Mouse (Mus musculus): ENCODE results near the gene Setd5. TPM values are rescaled to one million over a fixed set of nuclear protein-coding genes. Genes with fewer than 3 reads are reported as not detected.

The Setd5 gene
- total RNA-seq, 1 experiment from 2014 or later = 118 TPM

DNA sequence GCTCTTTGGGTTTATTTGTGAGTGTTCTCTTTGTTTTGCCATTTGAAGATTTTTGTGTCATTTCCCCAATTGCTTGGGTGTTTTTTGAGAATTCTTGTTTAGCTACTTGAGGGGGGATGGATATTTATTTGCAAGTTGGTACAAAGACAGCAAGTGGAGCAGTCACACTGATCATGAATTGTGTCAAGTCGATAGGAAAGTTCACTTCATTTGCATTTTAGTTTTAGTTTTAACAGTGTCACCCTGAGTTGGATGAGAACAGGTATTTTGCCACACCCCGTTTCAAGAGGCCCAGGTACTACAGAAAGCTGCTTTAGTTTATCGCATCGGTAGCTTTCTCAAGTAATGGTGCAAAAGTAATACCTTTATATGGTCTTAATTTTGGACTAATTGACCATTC is 25.4 kb downstream of the Setd5 start:
- no peak for ATAC-seq (ENCODE audit: extremely low read depth, insufficient number of reproducible peaks, low FRiP score, poor library complexity, severe bottlenecking)

DNA sequence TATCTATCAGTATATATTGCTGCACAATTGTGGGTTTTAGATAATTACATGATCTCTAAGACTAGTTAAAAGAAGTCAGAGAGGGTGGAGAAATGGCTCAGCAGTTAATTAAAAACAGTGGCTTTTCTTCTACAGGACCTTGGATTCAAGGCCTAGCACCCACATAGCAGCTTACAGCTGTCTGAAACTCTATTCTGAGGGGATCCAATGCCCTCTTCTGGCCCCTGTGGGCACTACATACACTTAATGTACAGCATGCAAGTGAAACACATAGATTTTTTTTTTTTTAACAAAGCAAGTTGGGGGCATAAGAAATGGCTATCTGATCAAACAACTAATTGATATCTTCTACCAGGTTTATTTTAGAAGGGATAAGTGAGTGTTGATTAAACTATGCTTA is 26.6 kb downstream of the Setd5 start:
- ATAC-seq (ENCODE audit: extremely low read depth, insufficient number of reproducible peaks, low FRiP score, poor library complexity, severe bottlenecking) = peak; percentile 79

DNA sequence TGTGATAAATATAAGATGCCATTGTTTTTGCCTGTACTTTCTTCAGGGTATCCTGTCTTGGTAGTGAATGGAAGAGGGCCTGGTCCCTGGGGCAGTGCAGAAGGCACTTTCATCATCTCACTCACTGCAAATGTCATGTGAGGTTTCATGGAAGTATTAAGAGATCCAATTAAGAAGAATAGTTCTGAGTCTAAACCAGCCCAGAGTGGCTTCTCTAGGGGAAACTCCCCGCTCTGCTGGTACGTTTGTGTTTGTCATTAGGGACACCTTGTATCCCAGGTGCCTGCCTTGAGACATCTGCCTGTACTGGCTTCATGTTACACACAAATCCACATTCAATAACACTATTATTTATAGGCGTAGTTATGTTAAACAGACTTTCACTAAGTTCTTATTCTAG is 32.2 kb downstream of the Setd5 start:
- ATAC-seq (ENCODE audit: extremely low read depth, insufficient number of reproducible peaks, low FRiP score, poor library complexity, severe bottlenecking) = no peak

DNA sequence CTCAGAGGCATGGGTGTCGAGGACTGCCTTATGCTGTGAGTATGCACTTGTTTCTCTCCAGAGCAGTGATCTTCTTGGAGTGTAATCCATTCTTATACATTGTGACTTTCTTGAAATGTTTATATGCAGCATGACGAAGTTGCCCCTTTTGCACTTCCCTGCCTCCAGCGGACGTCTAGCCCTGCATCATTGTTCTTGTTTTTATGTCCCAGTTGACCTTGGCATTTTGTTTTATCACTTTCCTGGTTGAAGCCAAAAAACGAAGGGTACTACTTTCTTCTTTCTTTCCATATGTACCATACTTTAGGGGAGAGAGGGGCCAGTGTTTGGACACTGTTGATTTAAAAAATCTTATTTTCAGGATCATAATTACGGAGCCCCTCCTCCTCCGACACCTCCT is 32.8 kb downstream of the Setd5 start:
- no peak for ATAC-seq (ENCODE audit: extremely low read depth, insufficient number of reproducible peaks, low FRiP score, poor library complexity, severe bottlenecking)

DNA sequence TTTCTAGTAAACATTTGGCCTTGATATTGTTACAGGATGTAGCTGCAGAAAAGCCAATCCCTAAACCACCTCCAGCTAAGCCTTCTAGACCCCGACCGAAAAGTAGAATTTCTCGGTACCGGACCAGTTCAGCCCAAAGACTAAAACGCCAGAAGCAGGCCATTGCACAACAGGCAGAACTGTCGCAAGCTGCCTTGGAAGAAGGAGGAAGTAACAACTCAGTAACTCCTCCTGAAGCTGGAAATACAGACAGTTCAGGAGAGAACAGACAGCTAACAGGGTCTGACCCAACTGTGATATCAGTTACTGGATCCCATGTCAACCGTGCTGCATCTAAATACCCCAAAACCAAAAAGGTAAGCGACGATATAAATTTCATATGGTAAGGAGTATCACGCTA is 43.6 kb downstream of the Setd5 start:
- peak; percentile 67; the same call in 1 of the 2 replicates for ATAC-seq (ENCODE audit: extremely low read depth, insufficient number of reproducible peaks, low FRiP score, poor library complexity, severe bottlenecking)

DNA sequence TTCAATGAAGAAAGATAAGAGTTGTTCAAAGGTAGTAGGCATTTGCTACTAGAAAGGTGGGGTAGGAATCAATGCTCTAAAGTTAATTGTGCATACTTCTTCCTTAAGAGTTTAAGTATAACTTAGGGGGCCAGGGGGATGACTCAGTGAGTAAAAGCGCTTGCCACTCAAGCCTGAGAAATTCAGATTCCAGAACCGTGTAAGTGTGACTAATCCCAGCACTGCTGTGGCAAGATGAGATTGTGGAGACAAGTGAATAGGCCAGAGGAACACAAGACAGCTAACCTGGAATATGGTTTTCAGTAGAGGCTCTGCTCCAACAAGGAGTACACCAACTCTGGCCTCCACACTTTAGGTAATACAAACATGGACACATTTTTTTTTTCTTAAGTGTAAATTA is 56.2 kb downstream of the Setd5 start:
- ATAC-seq (ENCODE audit: extremely low read depth, insufficient number of reproducible peaks, low FRiP score, poor library complexity, severe bottlenecking) = no peak

DNA sequence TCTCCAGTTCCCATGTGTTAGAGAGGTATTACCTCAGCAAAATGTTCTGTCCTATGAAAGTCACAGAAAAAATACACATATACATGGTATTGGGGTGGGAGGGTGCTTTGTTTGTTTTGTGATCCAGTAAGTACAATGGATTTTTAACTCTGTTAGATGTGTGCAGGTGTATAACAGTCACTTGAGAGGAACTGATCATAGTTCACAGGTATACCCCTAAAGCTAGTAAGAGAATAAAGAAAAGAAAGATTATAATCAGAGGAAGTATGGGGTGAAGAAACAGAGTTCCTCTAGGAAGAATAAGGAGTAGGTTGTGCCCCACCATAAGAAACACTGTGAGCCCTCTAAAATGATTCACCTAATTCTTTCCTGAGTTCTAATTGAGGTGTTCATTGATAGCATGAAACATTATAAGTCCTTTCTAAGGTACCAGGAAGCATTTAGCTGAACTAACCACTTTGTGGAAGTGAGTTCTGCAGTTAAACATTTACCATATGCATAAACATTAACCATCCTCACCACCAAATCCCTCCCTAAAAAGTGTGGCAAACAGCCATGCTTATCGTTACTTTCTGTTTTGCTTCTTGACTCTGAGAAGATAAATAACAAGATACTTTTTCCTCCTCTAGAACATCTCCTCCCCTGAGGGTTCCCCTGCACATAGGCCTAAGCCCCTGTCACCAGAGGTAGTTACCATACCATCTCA is 64.4 kb downstream of the Setd5 start:
- no peak for ATAC-seq (ENCODE audit: extremely low read depth, insufficient number of reproducible peaks, low FRiP score, poor library complexity, severe bottlenecking)

DNA sequence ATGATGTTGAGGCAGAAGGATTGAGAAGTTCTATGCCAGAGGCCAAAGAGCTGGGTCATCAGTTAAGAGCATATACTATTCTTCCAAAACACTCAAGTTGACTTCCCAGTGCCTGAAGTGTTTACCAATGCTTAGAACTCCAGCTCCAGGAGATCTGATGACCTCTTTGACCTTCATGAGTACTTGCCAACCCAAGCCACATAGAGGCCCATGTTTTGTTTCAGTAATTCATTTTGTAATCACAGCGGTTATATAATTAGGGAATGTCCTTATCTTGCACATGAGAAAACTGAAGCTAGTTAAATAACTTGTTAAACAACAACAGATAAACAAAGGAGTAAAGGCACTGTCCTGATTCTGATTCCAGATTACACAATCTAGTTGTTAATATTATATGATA is 67.6 kb downstream of the Setd5 start:
- no peak for ATAC-seq (ENCODE audit: extremely low read depth, insufficient number of reproducible peaks, low FRiP score, poor library complexity, severe bottlenecking)

DNA sequence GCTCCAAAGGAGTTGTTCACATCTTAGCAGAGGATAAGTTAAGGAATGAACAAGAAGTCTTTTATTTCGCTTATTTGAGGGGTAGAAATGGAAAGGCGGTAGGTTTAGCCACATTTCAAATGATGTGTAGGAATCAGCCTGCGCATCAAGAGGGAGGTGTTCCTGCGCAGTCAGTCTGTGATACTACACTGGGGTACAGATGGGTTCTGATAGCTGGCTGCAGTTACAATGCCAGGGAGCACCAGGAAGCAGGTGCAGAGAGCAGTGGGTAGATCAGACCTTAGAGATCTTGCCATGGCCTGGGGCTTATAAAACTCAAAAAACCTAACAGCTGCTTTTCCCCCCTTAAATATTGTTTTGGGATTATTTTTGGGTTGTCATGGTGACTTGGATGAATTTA is 68.1 kb downstream of the Setd5 start:
- ATAC-seq (ENCODE audit: extremely low read depth, insufficient number of reproducible peaks, low FRiP score, poor library complexity, severe bottlenecking) = no peak

DNA sequence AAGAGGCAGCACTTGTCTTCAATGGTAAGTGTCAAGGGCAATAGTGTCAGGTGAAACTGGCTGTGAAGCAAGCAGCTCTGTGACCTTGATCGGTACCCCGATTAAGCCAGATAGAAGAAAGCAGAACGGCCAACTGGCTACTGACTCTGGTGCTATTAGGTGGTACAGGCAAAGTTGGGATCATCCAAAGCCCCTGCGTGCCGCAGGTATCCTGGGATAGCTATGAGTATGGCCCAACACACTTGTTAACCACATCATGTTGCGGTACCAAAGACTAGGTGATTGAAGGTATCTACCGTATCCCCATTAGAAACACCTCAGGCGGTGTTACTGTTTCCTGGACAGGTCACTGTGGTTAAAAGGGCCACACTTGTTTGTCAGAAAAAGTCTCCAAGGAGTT is 76.9 kb downstream of the Setd5 start:
- ATAC-seq (ENCODE audit: extremely low read depth, insufficient number of reproducible peaks, low FRiP score, poor library complexity, severe bottlenecking) = no peak

DNA sequence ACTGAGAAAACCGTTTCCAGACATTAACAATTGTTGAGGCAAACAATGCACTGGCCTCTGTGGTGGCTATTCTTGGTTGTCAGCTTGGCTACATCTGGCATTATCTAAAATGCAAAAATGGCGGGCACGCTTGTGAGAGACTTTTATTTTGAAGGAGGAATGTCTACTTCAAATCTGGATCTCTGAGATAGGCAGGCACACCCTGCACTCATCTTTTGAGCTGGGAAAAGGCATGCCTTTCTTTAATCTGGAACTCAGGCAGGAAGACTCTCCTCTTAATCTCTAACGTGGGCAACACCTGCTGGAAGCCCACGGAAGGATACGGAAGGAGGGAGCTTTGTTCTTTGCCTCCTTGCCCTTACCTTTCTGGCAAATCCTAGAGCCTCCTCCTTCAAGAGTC is 77.7 kb downstream of the Setd5 start:
- ATAC-seq (ENCODE audit: extremely low read depth, insufficient number of reproducible peaks, low FRiP score, poor library complexity, severe bottlenecking) = no peak

DNA sequence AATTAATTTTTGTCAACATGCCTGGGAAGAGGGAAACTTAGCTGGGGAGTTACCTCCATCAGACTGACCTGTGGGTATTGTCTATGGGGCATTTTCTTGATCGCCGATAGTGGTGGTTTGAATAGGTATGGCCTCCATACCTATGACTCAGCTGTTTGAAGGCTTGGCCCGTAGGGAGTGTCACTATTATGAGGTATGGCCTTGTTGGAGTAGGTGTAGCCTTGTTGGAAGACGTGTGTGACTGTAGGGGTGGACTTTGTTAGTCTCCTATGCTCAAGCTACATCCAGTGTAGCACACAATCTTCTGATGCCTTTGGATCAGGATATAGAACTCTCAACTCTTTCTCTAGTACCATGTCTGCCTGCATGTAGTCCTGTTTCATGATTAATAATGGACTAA is 78.9 kb downstream of the Setd5 start:
- ATAC-seq (ENCODE audit: extremely low read depth, insufficient number of reproducible peaks, low FRiP score, poor library complexity, severe bottlenecking) = no peak

DNA sequence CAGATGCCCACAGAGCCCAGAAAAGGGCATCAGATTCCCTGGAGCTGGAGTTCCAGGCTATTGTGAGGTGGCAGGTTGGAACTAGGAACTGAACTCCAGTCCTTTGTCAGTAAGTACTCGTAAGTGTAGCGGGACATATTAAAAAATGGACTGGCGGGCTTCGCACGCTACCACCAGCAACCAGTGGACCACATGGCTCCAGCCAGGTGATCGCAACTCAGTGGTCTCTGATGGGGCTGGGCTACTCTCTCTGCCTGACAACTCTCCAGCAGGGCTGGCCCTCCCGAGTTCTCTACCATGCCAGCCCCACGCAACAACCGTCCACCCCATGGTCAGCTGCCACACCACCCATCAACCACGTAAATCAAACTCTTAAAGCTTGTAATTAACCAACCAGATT is 82.9 kb downstream of the Setd5 start:
- ATAC-seq (ENCODE audit: extremely low read depth, insufficient number of reproducible peaks, low FRiP score, poor library complexity, severe bottlenecking) = no peak

DNA sequence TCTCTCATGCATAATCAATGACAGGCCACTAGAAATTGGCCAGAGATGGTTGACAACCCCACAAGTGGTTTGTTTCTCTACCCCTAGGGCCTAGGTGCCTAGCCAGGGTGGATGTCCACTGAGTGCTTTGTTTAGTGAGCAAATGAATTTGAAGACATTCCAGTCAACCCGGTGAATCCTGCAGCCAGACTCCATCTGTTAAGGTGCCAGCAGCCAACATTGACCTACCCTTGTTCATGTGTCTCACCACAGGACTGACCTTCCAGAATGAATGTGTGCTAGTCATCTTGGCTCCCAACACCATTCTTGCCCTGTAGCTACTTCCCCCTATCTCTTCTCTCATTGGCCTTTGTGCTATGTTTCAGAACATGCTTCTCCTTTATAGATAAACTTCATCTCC is 84.8 kb downstream of the Setd5 start:
- ATAC-seq (ENCODE audit: extremely low read depth, insufficient number of reproducible peaks, low FRiP score, poor library complexity, severe bottlenecking) = no peak

DNA sequence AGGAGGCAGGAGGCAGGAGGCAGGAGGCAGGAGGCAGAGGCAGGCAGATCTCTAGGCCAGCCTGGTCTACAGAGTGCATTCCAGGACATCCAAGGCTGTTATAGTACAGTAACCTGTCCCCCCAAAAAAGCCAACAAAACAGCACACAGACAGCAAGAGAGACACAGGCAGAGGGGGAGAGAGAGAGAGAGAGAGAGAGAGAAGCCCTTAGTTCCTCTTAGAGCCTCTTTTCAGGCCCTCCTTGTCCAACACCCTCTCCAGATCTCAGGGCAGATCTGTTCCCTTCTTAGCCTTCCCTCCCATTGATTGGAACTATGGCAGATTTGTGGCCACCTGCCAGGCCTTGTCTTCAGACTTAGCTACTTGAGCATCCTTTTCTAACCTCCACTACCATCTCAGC is 86.3 kb downstream of the Setd5 start:
- no peak for ATAC-seq (ENCODE audit: extremely low read depth, insufficient number of reproducible peaks, low FRiP score, poor library complexity, severe bottlenecking)

DNA sequence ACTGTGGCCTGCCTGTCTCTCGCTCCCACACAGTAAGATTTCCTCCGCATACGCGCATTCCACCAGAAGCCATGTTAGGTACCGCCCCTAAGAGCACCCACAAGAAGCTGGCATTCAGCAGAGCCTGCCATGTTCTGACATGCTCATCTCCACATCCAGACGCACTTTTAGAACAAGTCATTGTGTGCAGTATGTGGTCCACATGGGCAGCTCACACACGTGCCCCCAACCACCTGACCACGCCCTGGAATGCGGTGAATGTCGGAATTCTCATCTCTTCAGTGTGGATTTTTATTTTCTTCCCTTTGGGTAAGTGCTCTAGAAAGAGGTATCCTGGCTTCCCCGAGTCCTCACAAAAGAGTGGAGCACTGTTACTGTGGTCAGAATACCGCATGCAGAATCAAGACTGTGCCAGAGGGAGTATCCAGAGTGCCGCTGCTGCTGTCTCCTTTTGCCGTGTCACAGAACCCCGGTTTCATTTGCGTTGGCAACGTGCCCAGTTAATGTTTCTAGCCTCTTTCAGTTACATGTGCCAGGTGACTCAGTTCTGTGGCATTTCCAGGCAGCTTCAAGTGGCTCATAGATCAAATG is 89.6 kb downstream of the Setd5 start:
- ATAC-seq (ENCODE audit: extremely low read depth, insufficient number of reproducible peaks, low FRiP score, poor library complexity, severe bottlenecking) = no peak

DNA sequence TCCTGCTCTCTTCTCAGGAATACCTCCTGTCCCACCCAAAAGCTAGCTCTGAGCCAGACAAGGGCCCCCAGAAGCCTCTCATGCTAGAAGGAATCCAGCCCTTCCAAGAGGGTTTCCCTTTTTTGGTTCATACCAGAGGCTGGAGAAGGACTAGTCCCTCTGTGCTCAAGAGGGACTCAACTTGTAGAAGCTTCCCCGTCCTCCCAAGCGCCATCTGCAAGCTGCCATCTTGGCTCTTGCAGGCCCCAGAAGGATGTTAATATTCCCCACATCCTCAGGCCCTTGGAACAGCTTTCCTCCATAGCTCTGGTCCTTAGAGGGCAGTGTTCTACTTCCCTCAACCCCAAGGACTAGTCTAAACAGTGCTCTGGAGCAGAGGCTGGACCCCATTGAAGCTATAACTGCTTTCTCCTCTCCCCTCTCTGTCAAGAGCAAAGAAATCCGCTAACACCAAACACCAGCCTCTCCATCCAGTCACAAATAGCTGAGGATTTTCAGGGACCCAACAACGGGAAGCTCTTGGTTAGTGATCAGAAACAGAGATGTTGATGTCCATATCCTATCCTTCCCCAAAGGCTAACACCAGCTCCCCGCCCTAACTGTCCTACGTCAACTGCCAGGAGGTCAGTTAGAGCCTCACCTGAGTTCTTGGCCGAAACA is 91.3 kb downstream of the Setd5 start:
- ATAC-seq (ENCODE audit: extremely low read depth, insufficient number of reproducible peaks, low FRiP score, poor library complexity, severe bottlenecking) = no peak

DNA sequence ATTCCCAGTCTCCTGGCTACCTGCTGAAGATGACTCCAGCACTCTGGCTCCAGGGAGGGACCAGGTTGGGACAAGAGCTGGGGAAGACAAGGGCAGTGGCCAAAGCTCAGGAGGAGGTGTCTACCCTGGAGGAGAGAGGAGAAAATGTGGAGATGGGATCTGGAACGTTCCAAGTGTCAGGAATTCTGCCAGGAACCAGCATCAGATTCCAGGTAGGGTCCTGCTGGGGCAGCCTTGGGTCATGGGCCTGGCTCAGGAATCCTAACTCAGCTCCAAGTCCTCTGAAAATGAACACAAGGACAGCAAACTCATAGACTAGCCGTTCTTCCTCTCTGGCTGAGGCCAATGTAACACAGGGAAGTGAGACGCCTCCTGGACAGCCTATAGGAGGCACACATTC is 92.7 kb downstream of the Setd5 start:
- no peak for ATAC-seq (ENCODE audit: extremely low read depth, insufficient number of reproducible peaks, low FRiP score, poor library complexity, severe bottlenecking)

DNA sequence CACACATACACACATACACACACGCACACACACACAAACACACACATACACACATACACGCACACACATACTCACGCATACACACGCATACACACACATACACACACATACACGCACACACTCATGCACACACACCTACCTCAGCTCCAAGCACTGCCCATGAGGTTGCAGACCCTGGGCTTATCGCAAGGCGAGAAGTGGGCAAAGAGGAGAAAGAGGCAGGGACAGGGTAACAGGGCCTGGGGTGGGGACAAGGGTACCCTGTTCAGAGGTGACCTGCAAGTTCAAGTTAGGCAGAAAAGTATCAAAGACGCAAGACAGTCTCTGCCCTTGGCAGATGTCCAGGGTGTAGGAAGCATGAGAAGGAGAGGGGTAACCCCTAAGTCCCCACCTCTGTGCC is 93.5 kb downstream of the Setd5 start:
- ATAC-seq (ENCODE audit: extremely low read depth, insufficient number of reproducible peaks, low FRiP score, poor library complexity, severe bottlenecking) = no peak

DNA sequence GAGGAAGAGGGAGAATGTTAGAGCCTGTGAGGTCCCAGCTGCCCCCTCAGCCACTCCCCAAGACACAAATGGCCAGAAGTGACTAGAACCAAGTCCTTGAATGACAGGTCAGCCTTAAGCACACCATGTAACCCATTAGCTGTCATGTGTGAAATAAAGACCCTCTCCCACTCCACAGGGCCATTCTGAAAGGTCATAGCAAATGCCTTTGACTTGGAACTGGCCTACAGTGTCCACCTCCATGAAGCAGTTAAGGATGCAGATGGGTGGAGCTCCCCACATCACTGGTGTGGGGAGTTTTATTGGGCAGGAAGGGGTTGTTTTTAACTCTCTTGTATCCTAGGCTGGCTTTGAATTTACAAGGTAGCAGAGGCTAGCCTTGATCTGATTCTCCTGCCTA is 94.8 kb downstream of the Setd5 start:
- no peak for ATAC-seq (ENCODE audit: extremely low read depth, insufficient number of reproducible peaks, low FRiP score, poor library complexity, severe bottlenecking)

DNA sequence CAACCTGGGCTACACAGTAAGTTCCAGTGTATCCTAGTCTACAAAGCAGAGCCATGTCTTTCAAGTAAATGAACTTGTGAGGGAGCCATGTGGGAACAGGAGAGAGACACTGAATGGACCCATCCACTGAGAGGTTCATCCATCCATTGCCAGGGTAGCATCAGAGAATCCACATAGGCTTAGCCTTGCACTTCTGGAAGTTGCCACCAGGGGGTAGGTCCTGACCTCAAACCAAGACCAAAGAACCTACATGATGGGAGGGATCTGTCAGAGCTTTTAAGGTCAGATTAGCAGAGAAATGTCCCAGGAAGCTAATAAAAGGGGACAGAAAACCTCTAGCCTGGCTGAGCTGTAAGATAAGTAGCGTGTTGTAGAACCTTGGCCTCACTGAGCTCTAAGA is 95.4 kb downstream of the Setd5 start:
- ATAC-seq (ENCODE audit: extremely low read depth, insufficient number of reproducible peaks, low FRiP score, poor library complexity, severe bottlenecking) = peak; percentile 68

All from neutrophil, adult 5-6 weeks (primary cell).